Mouse (Mus musculus) intestine, embryonic 15.5 days (tissue): Measurements from ENCODE around the gene Nptxr. TPM values are rescaled to one million over a fixed set of nuclear protein-coding genes. Genes with fewer than 3 reads are reported as not detected.

ENCODE experiments used
- ATAC-seq: fragments of 200-750 bp; cut with Nextera tagmentation; 2 replicates; pipeline ENCODE4 v1.8.0; 2017; ENCODE audit warnings: moderate TSS enrichment, moderate library complexity
- H3K27ac ChIP-seq: fragments of 300-500 bp; sonication (generic); 2 replicates; pipeline ENCODE4 v1.5.1; 2015; ENCODE audit warnings: mild to moderate bottlenecking, inconsistent platforms
- H3K27me3 ChIP-seq: fragments of 300-500 bp; sonication (generic); replicated peaks from 2 replicates; pipeline ENCODE4 v1.6.1; 2015; ENCODE audit warnings: inconsistent platforms
- H3K36me3 ChIP-seq: fragments of 300-500 bp; sonication (generic); 2 replicates; pipeline ENCODE4 v1.6.1; 2015; ENCODE audit warnings: inconsistent platforms
- H3K4me1 ChIP-seq: fragments of 300-500 bp; sonication (generic); replicated peaks from 2 replicates; pipeline ENCODE4 v1.6.1; 2015; ENCODE audit warnings: inconsistent platforms
- H3K4me2 ChIP-seq: fragments of 300-500 bp; sonication (generic); replicated peaks from 2 replicates; pipeline ENCODE4 v1.6.1; 2015; ENCODE audit warnings: mild to moderate bottlenecking, inconsistent platforms
- H3K4me3 ChIP-seq: fragments of 300-500 bp; sonication (generic); replicated peaks from 2 replicates; pipeline ENCODE4 v1.5.1; 2015; ENCODE audit warnings: inconsistent platforms
- H3K9ac ChIP-seq: fragments of 300-500 bp; sonication (generic); 2 replicates; pipeline ENCODE4 v1.6.1; 2015; ENCODE audit warnings: inconsistent platforms
- H3K9me3 ChIP-seq: fragments of 300-500 bp; sonication (generic); 2 replicates; pipeline ENCODE4 v1.6.1; 2016; ENCODE audit warnings: inconsistent platforms
- WGBS: fragments of 180-500 bp; shearing (Covaris S2); methylation state at CpG from one replicate; pipeline ENCODE4 v1.1.7; 2015; 5-methylcytosine and 5-hydroxymethylcytosine counted together
- polyA plus RNA-seq: library from polyadenylated mRNA; unstranded; fragments of >200 nt; fragmentation: Nextera tagmentation; extraction: Ambion mirVana; gene quantifications from 2 replicates; pipeline ENCODE4 v1.2.1, GENCODE M21; 2015

Gene Nptxr
- polyA plus RNA-seq, 1 experiment from 2014 or later: 2.8 TPM

GRCm38 (mm10) chr15:79829431-79829830 is 24.9 kb upstream of the Nptxr start:
- Histone ChIP-seq H3K27ac (no peak overlapping the region), H3K36me3 (0 out of 2 replicates have a peak, but pooled peaks cover 10% of the 10 kb centered on the region), H3K9ac (no peak overlapping the region; the same call in 1 of the 2 replicates), H3K9me3 (no peaks in the 10 kb centered on the region), H3K4me2 (no peak overlapping the region), H3K27me3 (no peaks in the 10 kb centered on the region), H3K4me3 (no peak overlapping the region), H3K4me1 (peaks cover 40% of the 10 kb centered on the region)
- 83% methylated on average over 5 of the region's 5 CpGs for WGBS
- no peak for ATAC-seq

- peak overlapping the region; percentile 10; the same call in 1 of the 2 replicates for H3K4me2 ChIP-seq
These were observed 23.9 kb upstream of the Nptxr start for GRCm38 (mm10) chr15:79828366-79829035.

GRCm38 (mm10) chr15:79827778-79828210 is 23.2 kb upstream of the Nptxr start:
- Histone ChIP-seq H3K9me3 (no peaks in the 10 kb centered on the region), H3K9ac (no peak overlapping the region), H3K36me3 (0 out of 2 replicates have a peak, but pooled peaks cover 10% of the 10 kb centered on the region), H3K27ac (no peak overlapping the region), H3K4me1 (peaks cover 44% of the 10 kb centered on the region), H3K27me3 (no peaks in the 10 kb centered on the region), H3K4me3 (no peak overlapping the region), H3K4me2 (no peak overlapping the region)
- no peak for ATAC-seq
- WGBS: 90% methylated on average over 11 of the region's 11 CpGs

More at GRCm38 (mm10) chr15:79828366-79829035, 23.9 kb upstream of the Nptxr start:
- Histone ChIP-seq H3K4me3 (no peak overlapping the region), H3K36me3 (0 out of 2 replicates have a peak, but pooled peaks cover 10% of the 10 kb centered on the region), H3K27me3 (no peaks in the 10 kb centered on the region), H3K9me3 (no peaks in the 10 kb centered on the region), H3K4me1 (peaks cover 45% of the 10 kb centered on the region), H3K9ac (no peak overlapping the region), H3K27ac (no peak overlapping the region)
- no peak for ATAC-seq
- 57% methylated on average over 46 of the region's 46 CpGs for WGBS

- Histone ChIP-seq H3K9me3 (no peaks in the 10 kb centered on the region), H3K4me3 (no peak overlapping the region), H3K27me3 (no peaks in the 10 kb centered on the region), H3K9ac (no peak overlapping the region), H3K27ac (no peak overlapping the region), H3K36me3 (0 out of 2 replicates have a peak, but pooled peaks cover 10% of the 10 kb centered on the region), H3K4me2 (no peak overlapping the region), H3K4me1 (peaks cover 39% of the 10 kb centered on the region)
- WGBS: 90% methylated on average over 14 of the region's 14 CpGs
- ATAC-seq: no peak
These were observed 22.7 kb upstream of the Nptxr start for GRCm38 (mm10) chr15:79827061-79827777.

- peaks cover 32% of the 10 kb centered on the region for H3K4me1 ChIP-seq
- ATAC-seq: no peak
- 0 out of 2 replicates have a peak, but pooled peaks cover 10% of the 10 kb centered on the region for H3K36me3 ChIP-seq
- H3K9me3 ChIP-seq: no peaks in the 10 kb centered on the region
- 84% methylated on average over 9 of the region's 9 CpGs for WGBS
- no peak overlapping the region for H3K27ac ChIP-seq
- H3K9ac ChIP-seq: no peak overlapping the region
- no peak overlapping the region for H3K4me3 ChIP-seq
- no peak overlapping the region for H3K4me2 ChIP-seq
- no peaks in the 10 kb centered on the region for H3K27me3 ChIP-seq
These were observed 21.8 kb upstream of the Nptxr start for GRCm38 (mm10) chr15:79826221-79826935.

- WGBS: 70% methylated on average over 14 of the region's 14 CpGs
- Histone ChIP-seq H3K9ac (no peak overlapping the region), H3K4me2 (no peak overlapping the region), H3K27me3 (no peaks in the 10 kb centered on the region), H3K4me3 (no peak overlapping the region), H3K27ac (no peak overlapping the region), H3K4me1 (peaks cover 26% of the 10 kb centered on the region), H3K9me3 (no peaks in the 10 kb centered on the region), H3K36me3 (0 out of 2 replicates have a peak, but pooled peaks cover 10% of the 10 kb centered on the region)
- ATAC-seq: no peak
These were observed 20.7 kb upstream of the Nptxr start for GRCm38 (mm10) chr15:79825146-79825825.

GRCm38 (mm10) chr15:79823588-79824280 is 19.2 kb upstream of the Nptxr start:
- Histone ChIP-seq H3K27ac (no peak overlapping the region), H3K9me3 (no peaks in the 10 kb centered on the region), H3K4me2 (no peak overlapping the region), H3K4me3 (no peak overlapping the region), H3K27me3 (no peaks in the 10 kb centered on the region), H3K4me1 (peaks cover 21% of the 10 kb centered on the region), H3K9ac (no peak overlapping the region), H3K36me3 (0 out of 2 replicates have a peak, but pooled peaks cover 7% of the 10 kb centered on the region)
- WGBS: 55% methylated on average over 19 of the region's 19 CpGs
- no peak for ATAC-seq

- H3K9me3 ChIP-seq: no peaks in the 10 kb centered on the region
- peaks cover 10% of the 10 kb centered on the region; the same call in 1 of the 2 replicates for H3K4me1 ChIP-seq
- H3K27me3 ChIP-seq: no peaks in the 10 kb centered on the region
- H3K4me2 ChIP-seq: no peak overlapping the region
- H3K36me3 ChIP-seq: no peaks in the 10 kb centered on the region
- ATAC-seq: 0 out of 2 replicates have a peak, but pooled peaks have one; percentile 18
- WGBS: 67% methylated on average over 13 of the region's 13 CpGs
- H3K9ac ChIP-seq: no peak overlapping the region
- H3K27ac ChIP-seq: no peak overlapping the region
- no peak overlapping the region for H3K4me3 ChIP-seq
These were observed 18.0 kb upstream of the Nptxr start for GRCm38 (mm10) chr15:79822265-79823199.

GRCm38 (mm10) chr15:79818325-79818724 is 13.8 kb upstream of the Nptxr start:
- 0 out of 2 replicates have a peak, but pooled peaks cover under 1% of the 10 kb centered on the region for H3K4me1 ChIP-seq
- no peak for ATAC-seq
- 82% methylated on average over 4 of the region's 4 CpGs for WGBS

GRCm38 (mm10) chr15:79813666-79814258 is 9.2 kb upstream of the Nptxr start:
- Histone ChIP-seq H3K27me3 (peaks cover 2% of the 10 kb centered on the region; the same call in 1 of the 2 replicates), H3K4me3 (no peak overlapping the region), H3K4me1 (no peaks in the 10 kb centered on the region), H3K36me3 (no peaks in the 10 kb centered on the region), H3K4me2 (no peak overlapping the region), H3K27ac (no peak overlapping the region), H3K9ac (no peak overlapping the region), H3K9me3 (no peaks in the 10 kb centered on the region)
- 51% methylated on average over 8 of the region's 8 CpGs for WGBS
- no peak for ATAC-seq

More at GRCm38 (mm10) chr15:79818325-79818724, 13.8 kb upstream of the Nptxr start:
- H3K27ac ChIP-seq: no peak overlapping the region
- H3K4me3 ChIP-seq: no peak overlapping the region
- H3K36me3 ChIP-seq: no peaks in the 10 kb centered on the region
- H3K9ac ChIP-seq: no peak overlapping the region
- H3K4me2 ChIP-seq: no peak overlapping the region
- H3K9me3 ChIP-seq: no peaks in the 10 kb centered on the region
- no peaks in the 10 kb centered on the region for H3K27me3 ChIP-seq
